Mouse (Mus musculus): ENCODE data around the gene Gale.

DNA sequence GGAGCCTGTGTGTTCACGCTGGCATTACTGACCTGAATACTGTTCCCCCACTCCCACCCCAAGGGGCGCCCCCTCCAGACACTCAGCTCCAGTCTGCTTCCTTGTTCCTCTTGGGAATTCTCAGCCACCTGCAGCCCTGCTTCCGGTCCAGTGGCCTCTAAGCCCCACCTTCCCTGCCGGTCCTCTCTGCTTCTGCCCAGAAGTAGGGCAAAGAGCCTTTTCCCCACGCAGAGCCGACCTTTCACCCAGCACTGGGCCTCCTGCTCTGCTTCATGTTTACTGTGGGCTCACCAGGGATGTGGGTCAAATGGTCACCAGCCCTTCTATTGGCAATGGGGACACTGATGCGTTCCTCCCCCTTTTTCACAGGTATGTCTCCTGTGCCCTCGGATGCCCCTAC, 5.2 kb upstream of the Gale start:
- no peak for TF ChIP-seq GATA1 (IDR thresholded peaks at IDR 0.05; ENCODE audit: borderline replicate concordance, low read length)
- TF ChIP-seq FLI1 (IDR thresholded peaks at IDR 0.05; ENCODE audit: low read length): no peak

Measured in megakaryocyte, embryonic 14.5 days (primary cell).